Mouse (Mus musculus): ENCODE data around the gene Smok3c. TPM values are rescaled to one million over a fixed set of nuclear protein-coding genes. Genes with fewer than 3 reads are reported as not detected.
"Not testable (repeated sequence)": the region's sequence is repeated elsewhere in the genome, so short reads cannot be mapped to it uniquely, and the experiment has no call there.

Smok3c gene
- not detected in 2 replicates for polyA plus RNA-seq (2014; fragmentation: Nextera tagmentation; extraction: Ambion mirVana)

GRCm38 (mm10) chr5:138052894-138053293 is at the start of gene Smok3c:
Gene Smok3c, plus strand, starts transcription at chr5:138053194.
- H3K4me2 ChIP-seq (ENCODE audit: low read depth, low read length); DNase-seq (ENCODE audit: low spot score); ATAC-seq (replicated peaks; ENCODE audit: insufficient number of reproducible peaks, low FRiP score, low TSS enrichment, low read depth); H3K27ac ChIP-seq (replicated peaks; ENCODE audit: low read depth, low read length); H3K9ac ChIP-seq (replicated peaks; ENCODE audit: low read length); H3K4me3 ChIP-seq (ENCODE audit: low read depth, low read length); H3K4me1 ChIP-seq (ENCODE audit: control insufficient read depth, insufficient read depth, low read length); H3K36me3 ChIP-seq (replicated peaks; ENCODE audit: control insufficient read depth, insufficient read depth, low read depth, low read length); H3K27me3 ChIP-seq (ENCODE audit: control insufficient read depth, insufficient read depth, low read length); H3K9me3 ChIP-seq (replicated peaks; ENCODE audit: control insufficient read depth, low read length): not testable (repeated sequence)
- no CpG with 5 or more reads among the region's 5 CpGs for WGBS

GRCm38 (mm10) chr5:138009437-138009836 is 43.6 kb upstream of the Smok3c start:
- no peak overlapping the region for H3K27ac ChIP-seq (replicated peaks; ENCODE audit: low read depth, low read length)
- ATAC-seq (replicated peaks; ENCODE audit: insufficient number of reproducible peaks, low FRiP score, low TSS enrichment, low read depth) (no peak), DNase-seq (ENCODE audit: low spot score) (no peak)
- no peak overlapping the region for H3K4me3 ChIP-seq (ENCODE audit: low read depth, low read length)
- 83% methylated on average over 5 of the region's 5 CpGs for WGBS
- H3K4me2 ChIP-seq (ENCODE audit: low read depth, low read length): no peak overlapping the region
- H3K4me1 ChIP-seq (ENCODE audit: control insufficient read depth, insufficient read depth, low read length): no peaks in the 10 kb centered on the region
- H3K27me3 ChIP-seq (ENCODE audit: control insufficient read depth, insufficient read depth, low read length): no peaks in the 10 kb centered on the region
- no peak overlapping the region for H3K9ac ChIP-seq (replicated peaks; ENCODE audit: low read length)
- H3K36me3 ChIP-seq (replicated peaks; ENCODE audit: control insufficient read depth, insufficient read depth, low read depth, low read length): no peaks in the 10 kb centered on the region
- no peaks in the 10 kb centered on the region for H3K9me3 ChIP-seq (replicated peaks; ENCODE audit: control insufficient read depth, low read length)

GRCm38 (mm10) chr5:138012382-138012781 is 40.6 kb upstream of the Smok3c start:
- no peak overlapping the region for H3K9ac ChIP-seq (replicated peaks; ENCODE audit: low read length)

GRCm38 (mm10) chr5:138016530-138016929 is 36.5 kb upstream of the Smok3c start:
- DNase-seq (ENCODE audit: low spot score): no peak
- Histone ChIP-seq H3K4me3 (ENCODE audit: low read depth, low read length) (no peak overlapping the region), H3K27me3 (ENCODE audit: control insufficient read depth, insufficient read depth, low read length) (no peaks in the 10 kb centered on the region), H3K4me1 (ENCODE audit: control insufficient read depth, insufficient read depth, low read length) (no peaks in the 10 kb centered on the region), H3K9ac (replicated peaks; ENCODE audit: low read length) (no peak overlapping the region), H3K27ac (replicated peaks; ENCODE audit: low read depth, low read length) (no peak overlapping the region), H3K9me3 (replicated peaks; ENCODE audit: control insufficient read depth, low read length) (no peaks in the 10 kb centered on the region), H3K36me3 (replicated peaks; ENCODE audit: control insufficient read depth, insufficient read depth, low read depth, low read length) (no peaks in the 10 kb centered on the region), H3K4me2 (ENCODE audit: low read depth, low read length) (no peak overlapping the region)
- ATAC-seq (replicated peaks; ENCODE audit: insufficient number of reproducible peaks, low FRiP score, low TSS enrichment, low read depth): no peak
- 90% methylated on average over 2 of the region's 2 CpGs for WGBS

More at GRCm38 (mm10) chr5:138012382-138012781, 40.6 kb upstream of the Smok3c start:
- Histone ChIP-seq H3K4me2 (ENCODE audit: low read depth, low read length) (no peak overlapping the region), H3K36me3 (replicated peaks; ENCODE audit: control insufficient read depth, insufficient read depth, low read depth, low read length) (no peaks in the 10 kb centered on the region), H3K4me1 (ENCODE audit: control insufficient read depth, insufficient read depth, low read length) (no peaks in the 10 kb centered on the region), H3K27ac (replicated peaks; ENCODE audit: low read depth, low read length) (no peak overlapping the region), H3K4me3 (ENCODE audit: low read depth, low read length) (no peak overlapping the region), H3K27me3 (ENCODE audit: control insufficient read depth, insufficient read depth, low read length) (no peaks in the 10 kb centered on the region), H3K9me3 (replicated peaks; ENCODE audit: control insufficient read depth, low read length) (no peaks in the 10 kb centered on the region)
- DNase-seq (ENCODE audit: low spot score) (no peak), ATAC-seq (replicated peaks; ENCODE audit: insufficient number of reproducible peaks, low FRiP score, low TSS enrichment, low read depth) (no peak)
- 90% methylated on average over 5 of the region's 5 CpGs for WGBS

- Histone ChIP-seq H3K36me3 (replicated peaks; ENCODE audit: control insufficient read depth, insufficient read depth, low read depth, low read length) (no peaks in the 10 kb centered on the region), H3K4me3 (ENCODE audit: low read depth, low read length) (no peak overlapping the region), H3K4me1 (ENCODE audit: control insufficient read depth, insufficient read depth, low read length) (no peaks in the 10 kb centered on the region), H3K4me2 (ENCODE audit: low read depth, low read length) (no peak overlapping the region), H3K9me3 (replicated peaks; ENCODE audit: control insufficient read depth, low read length) (no peaks in the 10 kb centered on the region), H3K27me3 (ENCODE audit: control insufficient read depth, insufficient read depth, low read length) (no peaks in the 10 kb centered on the region), H3K9ac (replicated peaks; ENCODE audit: low read length) (no peak overlapping the region), H3K27ac (replicated peaks; ENCODE audit: low read depth, low read length) (no peak overlapping the region)
- DNase-seq (ENCODE audit: low spot score) (no peak), ATAC-seq (replicated peaks; ENCODE audit: insufficient number of reproducible peaks, low FRiP score, low TSS enrichment, low read depth) (no peak)
Measured at GRCm38 (mm10) chr5:138016997-138017396, 36.0 kb upstream of the Smok3c start.

GRCm38 (mm10) chr5:138019577-138019976 is 33.4 kb upstream of the Smok3c start:
- WGBS: 89% methylated on average over 3 of the region's 4 CpGs

GRCm38 (mm10) chr5:138020961-138021479 is 32.0 kb upstream of the Smok3c start, which contains the start of the genes Smok3a and Smok3b:
Gene Smok3a, plus strand, starts transcription at chr5:138021261.
Gene Smok3b, plus strand, starts transcription at chr5:138021429.
- not testable (repeated sequence) for H3K4me2 ChIP-seq (ENCODE audit: low read depth, low read length); ATAC-seq (replicated peaks; ENCODE audit: insufficient number of reproducible peaks, low FRiP score, low TSS enrichment, low read depth); H3K27ac ChIP-seq (replicated peaks; ENCODE audit: low read depth, low read length); H3K9me3 ChIP-seq (replicated peaks; ENCODE audit: control insufficient read depth, low read length); H3K27me3 ChIP-seq (ENCODE audit: control insufficient read depth, insufficient read depth, low read length); H3K9ac ChIP-seq (replicated peaks; ENCODE audit: low read length); H3K4me3 ChIP-seq (ENCODE audit: low read depth, low read length); H3K4me1 ChIP-seq (ENCODE audit: control insufficient read depth, insufficient read depth, low read length); H3K36me3 ChIP-seq (replicated peaks; ENCODE audit: control insufficient read depth, insufficient read depth, low read depth, low read length); DNase-seq (ENCODE audit: low spot score)
- 84% methylated on average over 3 of the region's 7 CpGs for WGBS

More at GRCm38 (mm10) chr5:138019577-138019976, 33.4 kb upstream of the Smok3c start:
- not testable (repeated sequence) for H3K4me3 ChIP-seq (ENCODE audit: low read depth, low read length); ATAC-seq (replicated peaks; ENCODE audit: insufficient number of reproducible peaks, low FRiP score, low TSS enrichment, low read depth); H3K27me3 ChIP-seq (ENCODE audit: control insufficient read depth, insufficient read depth, low read length); DNase-seq (ENCODE audit: low spot score); H3K4me2 ChIP-seq (ENCODE audit: low read depth, low read length); H3K36me3 ChIP-seq (replicated peaks; ENCODE audit: control insufficient read depth, insufficient read depth, low read depth, low read length); H3K27ac ChIP-seq (replicated peaks; ENCODE audit: low read depth, low read length); H3K4me1 ChIP-seq (ENCODE audit: control insufficient read depth, insufficient read depth, low read length); H3K9ac ChIP-seq (replicated peaks; ENCODE audit: low read length); H3K9me3 ChIP-seq (replicated peaks; ENCODE audit: control insufficient read depth, low read length)

GRCm38 (mm10) chr5:138073803-138074202 is 20.8 kb downstream of the Smok3c start:
- WGBS: 72% methylated on average over 4 of the region's 4 CpGs
- no peak overlapping the region for H3K27ac ChIP-seq (replicated peaks; ENCODE audit: low read depth, low read length)
- no peak for ATAC-seq (replicated peaks; ENCODE audit: insufficient number of reproducible peaks, low FRiP score, low TSS enrichment, low read depth)
- no peaks in the 10 kb centered on the region for H3K9me3 ChIP-seq (replicated peaks; ENCODE audit: control insufficient read depth, low read length)
- H3K4me3 ChIP-seq (ENCODE audit: low read depth, low read length): no peak overlapping the region
- DNase-seq (ENCODE audit: low spot score): no peak
- no peaks in the 10 kb centered on the region for H3K4me1 ChIP-seq (ENCODE audit: control insufficient read depth, insufficient read depth, low read length)
- H3K27me3 ChIP-seq (ENCODE audit: control insufficient read depth, insufficient read depth, low read length): no peaks in the 10 kb centered on the region
- no peak overlapping the region for H3K4me2 ChIP-seq (ENCODE audit: low read depth, low read length)
- no peak overlapping the region for H3K9ac ChIP-seq (replicated peaks; ENCODE audit: low read length)
- H3K36me3 ChIP-seq (replicated peaks; ENCODE audit: control insufficient read depth, insufficient read depth, low read depth, low read length): no peaks in the 10 kb centered on the region
